Mouse (Mus musculus) MEL (cell line): ENCODE data around the gene Hs3st6.

Experiments used
- CTCF ChIP-seq, 3 experiments: IDR thresholded peaks in 2 of 3; conservative IDR thresholded peaks in 1 of 3; 2 replicates each; pipeline ENCODE4 v1.5.1; 2011 to 2012; ENCODE audit warnings: low read length in 3 of 3, low read depth in 2 of 3, mild to moderate bottlenecking in 2 of 3, improper control_type of control experiment in 1 of 3, inconsistent platforms in 1 of 3, mixed read lengths in 1 of 3, moderate library complexity in 1 of 3; ENCODE audit not compliant: control insufficient read depth in 1 of 3, insufficient read depth in 1 of 3, poor library complexity in 1 of 3, severe bottlenecking in 1 of 3
- E2F4 ChIP-seq: IDR thresholded peaks from 2 replicates; pipeline ENCODE4 v1.6.1; 2011; ENCODE audit warnings: low read depth, low read length, improper control_type of control experiment, borderline replicate concordance
- EP300 ChIP-seq, 2 experiments: IDR thresholded peaks; 2 replicates each; pipeline ENCODE4 v1.6.1; 2011; ENCODE audit warnings: improper control_type of control experiment in 2 of 2, low read length in 2 of 2, low read depth in 1 of 2, mild to moderate bottlenecking in 1 of 2
- HCFC1 ChIP-seq: IDR thresholded peaks from 2 replicates; pipeline ENCODE4 v1.6.1; 2012; ENCODE audit warnings: low read depth, mild to moderate bottlenecking, inconsistent platforms, low read length, improper control_type of control experiment, moderate library complexity
- MEF2A ChIP-seq: IDR thresholded peaks from 2 replicates; pipeline ENCODE4 v1.6.1; 2014; ENCODE audit warnings: low read depth, mild to moderate bottlenecking, inconsistent platforms, low read length, improper control_type of control experiment; ENCODE audit not compliant: poor library complexity, insufficient replicate concordance, severe bottlenecking; ENCODE audit errors: extremely low read depth
- MXI1 ChIP-seq: IDR thresholded peaks from 2 replicates; pipeline ENCODE4 v1.6.1; 2011; ENCODE audit warnings: mild to moderate bottlenecking, low read depth, low read length, improper control_type of control experiment
- POLR2A ChIP-seq, 2 experiments: IDR thresholded peaks; 2 replicates each; pipeline ENCODE4 v1.6.1; 2011 to 2012; ENCODE audit warnings: low read length in 2 of 2, mild to moderate bottlenecking in 2 of 2, control low read depth in 1 of 2, improper control_type of control experiment in 1 of 2, low read depth in 1 of 2, moderate library complexity in 1 of 2; ENCODE audit not compliant: control insufficient read depth in 1 of 2, insufficient read depth in 1 of 2, poor library complexity in 1 of 2
- RCOR1 ChIP-seq: IDR thresholded peaks from 2 replicates; pipeline ENCODE4 v1.6.1; 2012; ENCODE audit warnings: low read depth, mild to moderate bottlenecking, inconsistent platforms, low read length, improper control_type of control experiment
- SIN3A ChIP-seq: IDR thresholded peaks from 2 replicates; pipeline ENCODE4 v1.6.1; 2012; ENCODE audit warnings: low read length, improper control_type of control experiment, inconsistent platforms
- SMC3 ChIP-seq: IDR thresholded peaks from 2 replicates; pipeline ENCODE4 v1.6.1; 2011; ENCODE audit warnings: low read depth, low read length, improper control_type of control experiment
- USF1 ChIP-seq: IDR thresholded peaks from 2 replicates; pipeline ENCODE4 v1.6.1; 2014; ENCODE audit warnings: low read depth, mild to moderate bottlenecking, inconsistent platforms, low read length, improper control_type of control experiment, moderate library complexity
- ZC3H11A ChIP-seq: IDR thresholded peaks from 2 replicates; pipeline ENCODE4 v1.6.1; 2012; ENCODE audit warnings: low read depth, mild to moderate bottlenecking, inconsistent platforms, low read length, improper control_type of control experiment

DNA sequence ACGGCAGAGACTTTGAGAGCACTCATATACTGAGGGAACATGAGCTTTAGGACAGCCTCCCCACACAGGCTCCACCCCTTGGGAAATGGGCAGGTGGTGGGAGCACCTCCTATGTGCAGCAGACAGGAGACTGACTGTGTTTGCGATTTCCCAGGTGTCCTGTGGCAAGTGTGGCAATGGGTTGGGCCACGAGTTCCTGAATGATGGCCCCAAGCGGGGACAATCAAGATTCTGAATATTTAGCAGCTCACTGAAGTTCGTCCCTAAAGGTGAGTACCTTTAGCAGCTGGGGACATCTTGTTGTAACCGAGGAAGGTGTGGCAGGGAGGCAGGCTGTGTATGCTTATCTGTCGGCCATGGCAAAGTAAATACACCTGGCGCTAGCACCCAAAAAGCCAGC is 12.9 kb upstream of the Hs3st6 start:
- TF ChIP-seq MXI1 (no peak), CTCF (IDR thresholded peaks at IDR 0.05 in 2 of 3, conservative IDR thresholded peaks at IDR 0.05 in 1 of 3; ENCODE audit: control insufficient read depth in 1 of 3, insufficient read depth in 1 of 3, low read depth in 2 of 3, low read length in 3 of 3, poor library complexity in 1 of 3, severe bottlenecking in 1 of 3) (no peak), SMC3 (no peak), RCOR1 (no peak), ZC3H11A (no peak), POLR2A (IDR thresholded peaks at IDR 0.05; ENCODE audit: control insufficient read depth in 1 of 2, insufficient read depth in 1 of 2, low read depth in 1 of 2, low read length in 2 of 2, poor library complexity in 1 of 2) (no peak), MEF2A (no peak), E2F4 (no peak), SIN3A (no peak), EP300 (IDR thresholded peaks at IDR 0.05; ENCODE audit: low read depth in 1 of 2, low read length in 2 of 2) (no peak), USF1 (no peak), HCFC1 (no peak)
